Mouse (Mus musculus) heart, adult 2 months (tissue): ENCODE data around the gene BC005537. TPM values are rescaled to one million over a fixed set of nuclear protein-coding genes. Genes with fewer than 3 reads are reported as not detected.

Experiments
- DNase-seq, 2 experiments: peaks; one replicate each; pipeline ENCODE4 v3.0.0; 2021
- H3K27ac ChIP-seq: fragments of 200-600 bp; 2 replicates; pipeline ENCODE4 v1.8.1; 2022
- H3K27me3 ChIP-seq: fragments of 200-500 bp; 2 replicates; pipeline ENCODE4 v1.6.1; 2012; ENCODE audit warnings: mild to moderate bottlenecking, low read length, inconsistent platforms, mixed read lengths; ENCODE audit not compliant: control insufficient read depth, insufficient read depth
- H3K36me3 ChIP-seq: fragments of 200-500 bp; 2 replicates; pipeline ENCODE4 v1.6.1; 2012; ENCODE audit warnings: low read length, inconsistent platforms; ENCODE audit not compliant: control insufficient read depth, insufficient read depth
- H3K4me1 ChIP-seq: fragments of 200-500 bp; 2 replicates; pipeline ENCODE4 v1.6.1; 2011; ENCODE audit warnings: low read length; ENCODE audit not compliant: control insufficient read depth, insufficient read depth
- H3K4me3 ChIP-seq: fragments of 200-600 bp; 2 replicates; pipeline ENCODE4 v1.8.1; 2022
- H3K79me2 ChIP-seq: fragments of 200-500 bp; replicated peaks from 2 replicates; pipeline ENCODE4 v1.6.1; 2012; ENCODE audit warnings: mild to moderate bottlenecking, inconsistent platforms, low read length, moderate library complexity, mixed read lengths; ENCODE audit not compliant: control insufficient read depth, insufficient read depth
- H3K9ac ChIP-seq: fragments of 200-500 bp; 2 replicates; pipeline ENCODE4 v1.6.1; 2012; ENCODE audit warnings: low read depth, mild to moderate bottlenecking, control low read depth, inconsistent platforms, low read length, mixed read lengths
- CTCF ChIP-seq: fragments of 200-600 bp; IDR thresholded peaks from 2 replicates; pipeline ENCODE4 v1.8.1; 2022; ENCODE audit warnings: antibody characterized with exemption, mild to moderate bottlenecking, moderate library complexity
- EP300 ChIP-seq: fragments of 200-500 bp; IDR thresholded peaks from 2 replicates; pipeline ENCODE4 v1.6.1; 2011; ENCODE audit warnings: low read depth, low read length, control low read depth; ENCODE audit not compliant: insufficient read depth
- POLR2A ChIP-seq: fragments of 200-500 bp; IDR thresholded peaks from 2 replicates; pipeline ENCODE4 v1.6.1; 2011; ENCODE audit warnings: mild to moderate bottlenecking, low read depth, low read length, control low read depth; ENCODE audit not compliant: insufficient read depth
- WGBS: fragments of 180-500 bp; shearing (Covaris S2); methylation state at CpG from one replicate; pipeline ENCODE4 v1.1.7; 2018; 5-methylcytosine and 5-hydroxymethylcytosine counted together
- intact Hi-C: fragments of 180-260 bp; cut with DNase I; formaldehyde crosslinking; loops from one replicate; pipeline ENCODE4 v1.15.1; 2025
- polyA plus RNA-seq: library from polyadenylated mRNA; depleted of rRNA; stranded (reverse); fragments of >200 nt; gene quantifications from 2 replicates; pipeline ENCODE4 v1.2.3, GENCODE M21; 2012
- total RNA-seq, 2 experiments: library from RNA; stranded (reverse); gene quantifications; 2 replicates each; pipeline ENCODE4 v1.2.3; 2021

The BC005537 gene
- total and polyA plus RNA-seq, 3 experiments: 30.7 to 126 (median 111) TPM

- Histone ChIP-seq H3K27ac (no peak overlapping the region; the same call in 1 of the 2 replicates), H3K79me2 (no peaks in the 10 kb centered on the region), H3K4me3 (no peak overlapping the region), H3K9ac (no peak overlapping the region), H3K36me3 (peaks cover 5% of the 10 kb centered on the region; the same call in 1 of the 2 replicates), H3K27me3 (no peaks in the 10 kb centered on the region), H3K4me1 (peaks cover 6% of the 10 kb centered on the region)
- DNase-seq: peak in 1 of 2 experiments; percentile 25
- intact Hi-C loops: no loop called here
- TF ChIP-seq POLR2A: no peak
- 0 out of 2 replicates have a peak, but pooled peaks have one; percentile 49 for TF ChIP-seq EP300
- no peak for TF ChIP-seq CTCF
- 49% methylated on average over 16 of the region's 16 CpGs for WGBS
These were observed 21.3 kb downstream of the BC005537 start for GRCm38 (mm10) chr13:24822663-24823343.

- TF ChIP-seq CTCF: peak; percentile 32; the same call in 1 of the 2 replicates
- no peak for TF ChIP-seq POLR2A
- TF ChIP-seq EP300: peak; percentile 69; the same call in 1 of the 2 replicates
- intact Hi-C loops: no loop called here
These were observed 23.2 kb downstream of the BC005537 start for GRCm38 (mm10) chr13:24824647-24825046.

GRCm38 (mm10) chr13:24825587-24825986, 24.1 kb downstream of the BC005537 start:
- whole genome bisulfite sequencing: 36% methylated on average over 4 of the region's 4 CpGs
- TF ChIP-seq EP300 (no peak), POLR2A (no peak), CTCF (no peak)
- peak overlapping the region; percentile 55 for H3K27ac ChIP-seq

More at GRCm38 (mm10) chr13:24824647-24825046, 23.2 kb downstream of the BC005537 start:
- peaks cover 5% of the 10 kb centered on the region; the same call in 1 of the 2 replicates for H3K36me3 ChIP-seq
- WGBS: 77% methylated on average over 4 of the region's 4 CpGs
- H3K27me3 ChIP-seq: no peaks in the 10 kb centered on the region
- H3K27ac ChIP-seq: peak overlapping the region; percentile 59
- H3K4me3 ChIP-seq: no peak overlapping the region
- peaks cover 6% of the 10 kb centered on the region for H3K4me1 ChIP-seq
- no peak overlapping the region for H3K9ac ChIP-seq
- H3K79me2 ChIP-seq: no peaks in the 10 kb centered on the region
- peak in 1 of 2 experiments; percentile 26 for DNase-seq

GRCm38 (mm10) chr13:24826116-24826515, 24.7 kb downstream of the BC005537 start:
- Histone ChIP-seq H3K9ac (no peak overlapping the region), H3K27ac (peak overlapping the region; percentile 55)
- WGBS: 53% methylated on average over 7 of the region's 7 CpGs

More at GRCm38 (mm10) chr13:24825587-24825986, 24.1 kb downstream of the BC005537 start:
- Histone ChIP-seq H3K9ac (no peak overlapping the region), H3K27me3 (no peaks in the 10 kb centered on the region), H3K4me1 (peaks cover 6% of the 10 kb centered on the region), H3K4me3 (no peak overlapping the region), H3K79me2 (no peaks in the 10 kb centered on the region), H3K36me3 (peaks cover 5% of the 10 kb centered on the region; the same call in 1 of the 2 replicates)
- peak in 1 of 2 experiments; percentile 29 for DNase-seq
- intact Hi-C loops: no loop called here

GRCm38 (mm10) chr13:24830756-24831352, 29.4 kb downstream of the BC005537 start:
- intact Hi-C loops: loop anchor here (1.0 to 2.0 kb wide), 2 partner anchors 30 to 70 kb away; partner anchors contain the start of genes BC005537 and Gmnn
- Histone ChIP-seq H3K36me3 (peaks cover 8% of the 10 kb centered on the region), H3K27me3 (no peaks in the 10 kb centered on the region), H3K79me2 (0 out of 2 replicates have a peak, but pooled peaks cover 2% of the 10 kb centered on the region), H3K9ac (peak overlapping the region; percentile 73), H3K4me3 (peak overlapping the region; percentile 93), H3K4me1 (peaks cover 8% of the 10 kb centered on the region), H3K27ac (peak overlapping the region; percentile 92)
- 1% methylated on average over 20 of the region's 20 CpGs for WGBS
- DNase-seq: no peak
- TF ChIP-seq CTCF: no peak
- no peak for TF ChIP-seq POLR2A
- no peak for TF ChIP-seq EP300

More at GRCm38 (mm10) chr13:24826116-24826515, 24.7 kb downstream of the BC005537 start:
- intact Hi-C loops: no loop called here
- Histone ChIP-seq H3K79me2 (no peaks in the 10 kb centered on the region), H3K27me3 (no peaks in the 10 kb centered on the region), H3K4me3 (no peak overlapping the region), H3K36me3 (peaks cover 5% of the 10 kb centered on the region; the same call in 1 of the 2 replicates), H3K4me1 (peaks cover 6% of the 10 kb centered on the region)
- DNase-seq: no peak
- TF ChIP-seq EP300 (no peak), POLR2A (no peak), CTCF (no peak)
